Mouse (Mus musculus) G1E (cell line): Measurements from ENCODE around the gene Fndc8.

ENCODE experiments used
- CTCF ChIP-seq: IDR thresholded peaks from 2 replicates; pipeline ENCODE4 v1.5.1; 2012; ENCODE audit warnings: low read depth, low read length, inconsistent platforms, mixed read lengths
- GATA1 ChIP-seq: IDR thresholded peaks from 2 replicates; pipeline ENCODE4 v1.6.1; 2012; ENCODE audit warnings: borderline replicate concordance, low read length, inconsistent platforms, mixed read lengths
- GATA2 ChIP-seq: IDR thresholded peaks from 2 replicates; pipeline ENCODE4 v1.6.1; 2012; ENCODE audit warnings: low read depth, low read length, inconsistent platforms, borderline replicate concordance
- POLR2AphosphoS5 ChIP-seq: IDR thresholded peaks from 2 replicates; pipeline ENCODE4 v1.6.1; 2012; ENCODE audit warnings: low read depth, low read length, inconsistent platforms; ENCODE audit not compliant: insufficient replicate concordance
- TAL1 ChIP-seq: conservative IDR thresholded peaks from 2 replicates; pipeline ENCODE4 v1.6.1; 2012; ENCODE audit warnings: low read depth, low read length, inconsistent platforms, mixed read lengths

DNA sequence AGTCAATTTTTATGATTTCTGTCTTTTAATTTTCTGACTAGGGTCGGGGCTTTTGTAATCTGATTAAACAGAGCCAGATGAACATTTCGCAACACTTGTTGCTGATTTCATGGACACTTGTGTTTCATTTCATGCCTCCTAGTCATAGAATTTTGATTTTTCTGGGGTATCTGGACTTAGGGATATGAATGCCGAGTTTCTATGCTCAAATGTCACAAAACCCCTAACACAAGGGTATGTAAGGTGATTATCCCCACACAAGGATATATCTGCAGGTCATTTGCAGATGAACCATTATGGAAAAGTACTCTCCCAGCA, 37.7 kb downstream of the Fndc8 start:
- TF ChIP-seq CTCF (no peak), POLR2AphosphoS5 (no peak), TAL1 (no peak), GATA1 (no peak), GATA2 (no peak)
